In genomic region chr10:123843604-123844003, GRCm38 (mm10) we compare ENCODE assay signal across 15 mouse cellular contexts.
"Had no signal": no experiment of that assay in that cellular context is flagged by ENCODE, and none has a peak within 500 bp of the region (broad histone marks: within the 10 kb centered on the region; RNA-seq: fewer than 3 reads in every experiment).

No protein-coding gene starts in this region.

- H3K4me2 ChIP-seq: neural tube, embryonic 15.5 days; stomach, embryonic 15.5 days had no signal

- H3K27ac ChIP-seq: neural tube, embryonic 15.5 days; stomach, embryonic 15.5 days; stomach, postnatal 0 days had no signal

- DNase-seq: retina, postnatal 1 day; right cerebral cortex, adult 18-20 months; right cerebral cortex, postnatal 14 days; right cerebral cortex, postnatal 25 days; right cerebral cortex, postnatal 4 days; spleen, adult 18-20 months; thymus, adult 18-20 months; thymus, adult 2 months; thymus, postnatal 14 days; thymus, postnatal 25 days; thymus, postnatal 36 days; thymus, postnatal 4 days had no signal

- H3K9me3 ChIP-seq: neural tube, embryonic 15.5 days; stomach, embryonic 15.5 days had no signal

- H3K4me3 ChIP-seq: neural tube, embryonic 15.5 days; stomach, embryonic 15.5 days had no signal

- H3K27me3 ChIP-seq: neural tube, embryonic 15.5 days; stomach, embryonic 15.5 days had no signal

- H3K36me3 ChIP-seq: neural tube, embryonic 15.5 days; stomach, embryonic 15.5 days had no signal

- H3K9ac ChIP-seq: neural tube, embryonic 15.5 days; stomach, embryonic 15.5 days had no signal
